Mouse (Mus musculus) ES-E14 (cell line): ENCODE results near the gene Gars.

ENCODE experiments used
- CHD2 ChIP-seq: IDR thresholded peaks from 2 replicates; pipeline ENCODE4 v1.6.1; 2014; ENCODE audit warnings: mild to moderate bottlenecking, low read depth, low read length, inconsistent platforms
- MAFK ChIP-seq: IDR thresholded peaks from 2 replicates; pipeline ENCODE4 v1.6.1; 2014; ENCODE audit warnings: mild to moderate bottlenecking, low read depth, low read length, inconsistent platforms; ENCODE audit not compliant: insufficient read depth
- ZC3H11A ChIP-seq: IDR thresholded peaks from 2 replicates; pipeline ENCODE4 v1.6.1; 2012; ENCODE audit warnings: low read depth, mild to moderate bottlenecking, inconsistent platforms, low read length, borderline replicate concordance

GRCm38 (mm10) chr6:55123056-55123455, 85.2 kb downstream of the Gars start:
- TF ChIP-seq MAFK = no peak
- no peak for TF ChIP-seq ZC3H11A
- TF ChIP-seq CHD2 = no peak
